9 mouse cellular contexts compared by ENCODE assay signal in genomic region chr11:20896277-20897123, GRCm38 (mm10).
DNase-seq lines count a peak whose midpoint lies in the region; ATAC-seq lines count a peak whose summit lies in the region.
"Had no signal": no experiment of that assay in that cellular context is flagged by ENCODE, and none has a peak within 500 bp of the region (broad histone marks: within the 10 kb centered on the region; RNA-seq: fewer than 3 reads in every experiment).

No protein-coding gene starts in this region.

- no peak overlapping the region for H3K9ac ChIP-seq in kidney, embryonic 14.5 days (ENCODE audit: low read depth, low read length)
- H3K9ac ChIP-seq: midbrain, embryonic 12.5 days had no signal

- H3K4me1 ChIP-seq in kidney, embryonic 14.5 days (ENCODE audit: control insufficient read depth, insufficient read depth, low read length): peaks cover 3% of the 10 kb centered on the region; the same call in 1 of the 2 replicates
- H3K4me1 ChIP-seq: midbrain, embryonic 12.5 days had no signal

- H3K36me3 ChIP-seq in kidney, embryonic 14.5 days (ENCODE audit: control insufficient read depth, insufficient read depth, low read length): no peaks in the 10 kb centered on the region
- H3K36me3 ChIP-seq: midbrain, embryonic 12.5 days had no signal

- WGBS in kidney, embryonic 14.5 days: 59% methylated on average over 11 of the region's 11 CpGs

- H3K9me3 ChIP-seq in kidney, embryonic 14.5 days (ENCODE audit: control insufficient read depth, low read length): no peaks in the 10 kb centered on the region
- H3K9me3 ChIP-seq: midbrain, embryonic 12.5 days had no signal

- no peak overlapping the region for H3K27ac ChIP-seq in kidney, embryonic 14.5 days (ENCODE audit: low read depth, low read length)
- H3K27ac ChIP-seq: midbrain, embryonic 12.5 days had no signal

- H3K4me2 ChIP-seq in kidney, embryonic 14.5 days (replicated peaks; ENCODE audit: low read depth, low read length): no peak overlapping the region
- H3K4me2 ChIP-seq: midbrain, embryonic 12.5 days had no signal

- H3K27me3 ChIP-seq in kidney, embryonic 14.5 days (ENCODE audit: control insufficient read depth, insufficient read depth, low read length): no peaks in the 10 kb centered on the region; the same call in 1 of the 2 replicates
- H3K27me3 ChIP-seq: midbrain, embryonic 12.5 days had no signal

- peak; percentile 13 for DNase-seq in thymus, postnatal 4 days
- DNase-seq in thymus, postnatal 25 days: no peak
- DNase-seq in lung, postnatal 36 days: peak; percentile 62
- DNase-seq in frontal cortex, postnatal 14 days (ENCODE audit: low spot score in 2 of 2): no peak
- DNase-seq in layer of hippocampus, adult 8-10 months (ENCODE audit: low spot score in 2 of 2): no peak
- no peak for DNase-seq in spleen, adult 12 weeks (ENCODE audit: low spot score)

- peak; percentile 80 for ATAC-seq in granulocyte monocyte progenitor cell, adult 5-6 weeks (replicated peaks; ENCODE audit: poor library complexity, severe bottlenecking)
- peak; percentile 69 for ATAC-seq in kidney, embryonic 14.5 days (ENCODE audit: low FRiP score, low TSS enrichment)

- H3K4me3 ChIP-seq in kidney, embryonic 14.5 days (ENCODE audit: low read length): no peak overlapping the region
- H3K4me3 ChIP-seq: midbrain, embryonic 12.5 days had no signal

Comparison
In these comparisons a context has a peak if more than half of its experiments do, and no peak if none do; other contexts are left out.
1. DNase-seq: peak in thymus, postnatal 4 days (single experiment) and lung, postnatal 36 days (single experiment); none in thymus, postnatal 25 days (single experiment), frontal cortex, postnatal 14 days (0 of 2), layer of hippocampus, adult 8-10 months (0 of 2) and spleen, adult 12 weeks (single experiment).